Mouse (Mus musculus) limb, embryonic 12.5 days (tissue): ENCODE measurements at regions not wholly inside any gene's neighbourhood (a gene's known extent, or its start where the extent isn't known, plus 50 kb on each side); places are given as distances from the start of the nearest gene placed in this dataset.

Experiments
- ATAC-seq: fragments of 200-750 bp; cut with Nextera tagmentation; 2 replicates; pipeline ENCODE4 v1.8.0; 2017; ENCODE audit warnings: low read depth, moderate TSS enrichment; ENCODE audit not compliant: insufficient number of reproducible peaks, insufficient read depth, low FRiP score, low TSS enrichment
- H3K27ac ChIP-seq: fragments of 300-500 bp; sonication (generic); 2 replicates; pipeline ENCODE4 v1.5.1; 2016; ENCODE audit warnings: mild to moderate bottlenecking, moderate library complexity
- H3K27me3 ChIP-seq: fragments of 300-500 bp; sonication (generic); 2 replicates; pipeline ENCODE4 v1.6.1; 2016; ENCODE audit warnings: mild to moderate bottlenecking, moderate library complexity
- H3K36me3 ChIP-seq: fragments of 300-500 bp; sonication (generic); 2 replicates; pipeline ENCODE4 v1.6.1; 2016; ENCODE audit warnings: mild to moderate bottlenecking, moderate library complexity
- H3K4me1 ChIP-seq: fragments of 300-500 bp; sonication (generic); replicated peaks from 2 replicates; pipeline ENCODE4 v1.6.1; 2016
- H3K4me2 ChIP-seq: fragments of 300-500 bp; sonication (generic); 2 replicates; pipeline ENCODE4 v1.6.1; 2016; ENCODE audit warnings: mild to moderate bottlenecking, moderate library complexity
- H3K4me3 ChIP-seq: fragments of 300-500 bp; sonication (generic); replicated peaks from 2 replicates; pipeline ENCODE4 v1.5.1; 2016; ENCODE audit warnings: mild to moderate bottlenecking
- H3K9ac ChIP-seq: fragments of 300-500 bp; sonication (generic); replicated peaks from 2 replicates; pipeline ENCODE4 v1.6.1; 2016; ENCODE audit warnings: mild to moderate bottlenecking, moderate library complexity
- H3K9me3 ChIP-seq: fragments of 300-500 bp; sonication (generic); 2 replicates; pipeline ENCODE4 v1.6.1; 2016; ENCODE audit warnings: mild to moderate bottlenecking, moderate library complexity
- WGBS: fragments of 180-500 bp; shearing (Covaris S2); methylation state at CpG from one replicate; pipeline ENCODE4 v1.1.7; 2016; 5-methylcytosine and 5-hydroxymethylcytosine counted together

DNA sequence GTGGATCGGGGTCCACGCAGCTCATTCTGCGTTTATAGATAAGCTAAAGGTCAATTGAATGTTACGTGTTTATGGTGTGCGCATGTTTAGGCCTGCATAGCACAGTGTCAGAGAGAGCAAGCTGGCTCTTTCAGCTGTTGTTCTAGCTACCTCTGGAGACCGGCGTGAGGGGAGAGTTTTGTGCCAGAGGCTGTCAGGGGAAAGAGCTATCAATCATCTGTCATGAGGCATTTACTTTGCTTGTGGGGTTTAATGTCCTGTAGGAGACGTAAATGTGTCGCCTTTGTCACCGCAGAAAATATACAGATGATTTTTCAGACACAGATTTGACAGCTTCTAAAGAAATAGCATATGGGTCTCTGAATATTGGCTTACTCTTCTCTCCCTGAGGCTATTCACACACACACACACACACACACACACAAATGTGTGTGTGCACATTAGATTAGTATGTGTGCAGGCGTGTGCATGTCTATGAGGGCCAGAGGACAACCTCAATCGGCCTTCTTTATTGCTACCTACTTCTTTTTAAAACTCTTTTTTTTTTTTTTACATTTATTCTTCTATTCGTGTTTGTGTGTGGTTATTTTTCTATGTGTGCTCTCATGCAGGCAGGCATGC lies 432.0 kb upstream of the Mctp2 start:
- Histone ChIP-seq H3K4me2 (no peak overlapping the region), H3K36me3 (no peaks in the 10 kb centered on the region), H3K9me3 (no peaks in the 10 kb centered on the region), H3K27me3 (no peaks in the 10 kb centered on the region; the same call in 1 of the 2 replicates), H3K9ac (no peak overlapping the region), H3K4me3 (no peak overlapping the region), H3K4me1 (peaks cover 13% of the 10 kb centered on the region), H3K27ac (0 out of 2 replicates have a peak overlapping the region, but pooled peaks have one; percentile 20)
- no peak for ATAC-seq
- 33% methylated on average over 13 of the region's 13 CpGs for WGBS

DNA sequence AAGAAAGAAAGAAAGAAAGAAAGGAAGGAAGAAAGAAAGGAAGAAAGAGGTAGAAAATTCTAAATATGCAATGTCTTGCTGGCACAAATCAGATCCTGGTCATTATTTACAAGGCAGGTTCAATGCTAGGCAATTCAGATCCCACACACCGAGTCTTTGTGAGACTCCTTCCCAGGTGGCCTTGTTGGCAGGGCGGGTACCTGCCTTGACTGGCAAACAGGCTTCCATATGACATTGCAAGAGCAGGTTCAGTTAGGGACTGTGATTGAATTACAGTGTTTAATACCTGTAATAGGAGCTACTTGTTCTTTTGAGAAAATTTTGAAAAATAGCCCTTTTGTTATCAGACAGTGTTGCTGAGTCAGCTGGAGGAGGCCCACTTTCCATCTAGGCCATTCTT lies 436.0 kb upstream of the Mctp2 start:
- Histone ChIP-seq H3K4me3 (no peak overlapping the region), H3K27me3 (no peaks in the 10 kb centered on the region; the same call in 1 of the 2 replicates), H3K9ac (no peak overlapping the region), H3K36me3 (no peaks in the 10 kb centered on the region), H3K4me2 (no peak overlapping the region), H3K27ac (no peak overlapping the region), H3K9me3 (no peaks in the 10 kb centered on the region), H3K4me1 (peaks cover 13% of the 10 kb centered on the region)
- WGBS, result 73% methylated on average over 2 of the region's 2 CpGs
- ATAC-seq, result no peak

DNA sequence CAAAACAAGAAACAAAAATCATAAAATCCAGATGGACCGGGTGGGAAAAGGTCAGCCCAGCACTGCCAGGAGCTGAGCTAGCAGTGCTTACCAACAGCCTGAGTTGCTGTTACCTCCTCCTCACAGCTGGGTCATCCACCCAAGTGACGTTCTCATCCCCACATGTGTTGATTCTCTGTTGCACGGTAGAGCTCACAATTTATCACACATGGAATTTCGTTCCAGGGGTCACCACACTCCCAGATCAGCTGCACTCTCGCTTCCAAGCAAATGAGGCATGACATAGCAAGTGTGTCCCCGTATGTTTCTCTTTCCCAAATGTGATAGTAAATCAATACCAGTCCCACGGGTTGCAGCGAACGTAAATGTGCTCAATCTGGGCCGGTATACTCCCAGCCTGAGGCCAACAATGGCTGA lies 445.1 kb upstream of the Mctp2 start:
- ATAC-seq, result peak; percentile 56; the same call in 1 of the 2 replicates
- H3K27me3 ChIP-seq, result no peaks in the 10 kb centered on the region
- H3K27ac ChIP-seq, result no peak overlapping the region
- peaks cover 34% of the 10 kb centered on the region for H3K4me1 ChIP-seq
- H3K4me3 ChIP-seq, result no peak overlapping the region
- no peak overlapping the region; the same call in 1 of the 2 replicates for H3K4me2 ChIP-seq
- H3K9me3 ChIP-seq, result no peaks in the 10 kb centered on the region
- WGBS, result 9% methylated on average over 10 of the region's 10 CpGs
- H3K9ac ChIP-seq, result no peak overlapping the region
- no peaks in the 10 kb centered on the region for H3K36me3 ChIP-seq

DNA sequence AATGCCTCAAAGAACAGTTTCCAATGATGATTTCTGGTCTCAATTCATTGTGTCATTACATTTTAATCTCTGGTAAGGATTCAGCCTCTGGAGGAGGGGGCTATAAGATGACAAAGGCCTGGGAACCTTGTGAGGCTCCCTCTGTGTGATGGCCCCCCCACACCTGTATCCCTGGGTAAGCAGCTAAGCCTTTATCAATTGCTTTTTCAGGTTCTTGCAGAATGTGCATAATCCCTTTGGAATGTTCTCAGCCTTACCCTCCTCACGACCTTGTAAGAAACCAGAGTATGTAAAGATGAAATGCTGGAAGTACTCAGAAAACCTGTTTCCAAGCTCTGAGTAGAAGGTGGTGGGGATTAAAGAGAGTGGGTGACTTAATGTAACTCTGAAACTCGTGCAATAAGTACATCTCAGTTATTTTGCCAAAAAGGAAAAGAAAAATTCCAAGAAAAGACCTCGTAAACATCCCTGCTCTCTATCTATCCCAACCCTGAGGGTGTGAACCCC lies 446.7 kb upstream of the Mctp2 start:
- no peaks in the 10 kb centered on the region for H3K27me3 ChIP-seq

DNA sequence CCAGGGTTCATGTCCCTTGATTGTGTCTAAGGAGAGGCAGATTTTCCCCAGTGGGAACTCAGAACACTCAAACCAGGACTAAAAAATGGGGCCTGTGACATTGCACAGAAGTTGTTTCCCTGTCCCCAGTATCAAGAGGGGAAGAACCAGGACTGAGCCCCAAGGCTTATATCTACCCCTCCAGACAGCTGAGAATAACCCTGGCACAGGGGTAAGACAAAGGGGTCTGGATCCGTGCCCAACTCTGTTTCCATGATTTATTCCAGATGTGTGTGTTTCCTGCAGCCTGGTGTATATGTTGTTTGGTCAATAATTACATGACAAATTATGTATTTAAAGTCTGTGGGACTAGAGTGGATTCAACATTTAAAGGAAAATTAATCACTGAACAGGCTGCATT lies 456.3 kb upstream of the Mctp2 start:
- peaks cover 13% of the 10 kb centered on the region for H3K4me1 ChIP-seq
- no peak overlapping the region for H3K4me2 ChIP-seq
- no peak; the same call in 1 of the 2 replicates for ATAC-seq
- 11% methylated on average over 1 of the region's 1 CpGs for WGBS
- H3K4me3 ChIP-seq, result no peak overlapping the region
- no peak overlapping the region for H3K9ac ChIP-seq
- no peaks in the 10 kb centered on the region for H3K9me3 ChIP-seq
- no peaks in the 10 kb centered on the region for H3K36me3 ChIP-seq
- H3K27ac ChIP-seq, result peak overlapping the region; percentile 62
- H3K27me3 ChIP-seq, result no peaks in the 10 kb centered on the region

More for the DNA sequence above, 446.7 kb upstream of the Mctp2 start:
- peaks cover 34% of the 10 kb centered on the region for H3K4me1 ChIP-seq
- 53% methylated on average over 3 of the region's 3 CpGs for WGBS
- no peaks in the 10 kb centered on the region for H3K36me3 ChIP-seq
- H3K9ac ChIP-seq, result no peak overlapping the region
- ATAC-seq, result no peak
- no peaks in the 10 kb centered on the region for H3K9me3 ChIP-seq
- 0 out of 2 replicates have a peak overlapping the region, but pooled peaks have one; percentile 29 for H3K27ac ChIP-seq
- no peak overlapping the region for H3K4me3 ChIP-seq
- no peak overlapping the region for H3K4me2 ChIP-seq

- no peak for ATAC-seq
- H3K4me3 ChIP-seq, result no peak overlapping the region
- no peak overlapping the region for H3K27ac ChIP-seq
- WGBS, result 65% methylated on average over 4 of the region's 4 CpGs
- H3K27me3 ChIP-seq, result no peaks in the 10 kb centered on the region
- no peak overlapping the region for H3K9ac ChIP-seq
- H3K9me3 ChIP-seq, result no peaks in the 10 kb centered on the region
- no peaks in the 10 kb centered on the region; the same call in 1 of the 2 replicates for H3K4me1 ChIP-seq
- no peaks in the 10 kb centered on the region for H3K36me3 ChIP-seq
- no peak overlapping the region for H3K4me2 ChIP-seq
Observed at GRCm38 (mm10) chr7:72768705-72769104, 462.3 kb upstream of the Mctp2 start.

DNA sequence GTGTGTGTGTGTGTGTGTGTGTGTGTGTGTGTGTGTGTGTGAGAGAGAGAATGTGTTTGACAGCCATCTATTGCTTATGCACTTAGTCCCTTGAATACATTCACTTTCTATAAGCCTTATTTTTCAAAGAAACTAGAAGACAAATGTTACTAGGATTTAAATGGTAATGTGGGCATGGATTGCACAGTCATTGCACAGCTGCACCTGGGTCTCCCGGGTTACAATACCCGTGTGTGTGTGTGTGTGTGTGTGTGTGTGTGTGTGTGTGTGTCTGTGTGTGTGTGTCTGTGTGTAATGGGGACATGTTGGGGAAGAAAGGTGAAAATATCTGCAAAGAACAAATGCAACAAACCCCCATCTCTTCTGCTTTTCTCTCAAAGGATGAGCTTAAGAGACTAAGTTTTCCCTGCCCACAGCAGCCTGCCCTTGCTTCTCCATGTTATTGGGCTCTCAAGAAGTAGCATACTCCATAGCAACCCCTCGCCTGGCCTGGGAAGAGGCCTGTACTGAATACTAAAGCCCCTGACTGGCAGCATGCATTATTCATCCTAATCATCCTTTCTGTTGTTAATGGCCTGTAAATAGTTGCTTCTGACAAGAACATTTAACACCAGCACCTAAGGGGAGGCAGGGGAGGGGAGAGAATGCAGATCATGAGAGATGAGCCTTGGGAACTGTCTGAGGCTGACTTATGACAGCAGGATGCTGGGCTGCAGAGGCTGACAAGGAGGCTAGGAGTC lies 467.8 kb upstream of the Mctp2 start:
- Histone ChIP-seq H3K27me3 (no peaks in the 10 kb centered on the region), H3K4me3 (no peak overlapping the region), H3K4me2 (no peak overlapping the region), H3K9me3 (no peaks in the 10 kb centered on the region), H3K4me1 (no peaks in the 10 kb centered on the region; the same call in 1 of the 2 replicates), H3K9ac (no peak overlapping the region), H3K36me3 (no peaks in the 10 kb centered on the region), H3K27ac (no peak overlapping the region)
- ATAC-seq, result no peak
- WGBS, result 69% methylated on average over 3 of the region's 3 CpGs

DNA sequence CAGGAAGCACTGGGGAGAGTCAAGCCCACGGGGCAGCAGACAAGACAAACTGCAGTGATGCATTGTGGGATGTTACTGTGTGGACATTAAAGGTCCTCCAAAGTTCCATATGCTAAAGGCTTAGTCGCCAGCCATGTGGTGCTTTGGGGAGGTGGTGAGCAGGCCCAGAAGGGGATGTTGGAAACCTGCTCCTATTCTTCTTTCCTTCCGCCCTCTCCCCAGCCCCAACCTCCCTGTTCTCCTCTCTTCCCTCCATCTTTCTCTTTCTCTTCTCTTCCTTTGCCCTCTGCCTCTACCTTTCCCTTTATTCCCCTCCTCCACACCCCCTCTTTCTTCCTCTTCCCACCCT lies 468.3 kb upstream of the Mctp2 start:
- Histone ChIP-seq H3K9me3 (no peaks in the 10 kb centered on the region), H3K9ac (no peak overlapping the region), H3K4me3 (no peak overlapping the region), H3K4me1 (no peaks in the 10 kb centered on the region; the same call in 1 of the 2 replicates), H3K27me3 (no peaks in the 10 kb centered on the region), H3K4me2 (no peak overlapping the region), H3K27ac (no peak overlapping the region), H3K36me3 (no peaks in the 10 kb centered on the region)
- WGBS, result 48% methylated on average over 3 of the region's 3 CpGs
- no peak for ATAC-seq

GRCm38 (mm10) chr7:72787306-72787705 lies 480.9 kb upstream of the Mctp2 start:
- no peaks in the 10 kb centered on the region for H3K27me3 ChIP-seq
- no peaks in the 10 kb centered on the region for H3K4me1 ChIP-seq
- no peak overlapping the region for H3K4me3 ChIP-seq
- no peak overlapping the region for H3K4me2 ChIP-seq
- H3K36me3 ChIP-seq, result no peaks in the 10 kb centered on the region
- H3K9ac ChIP-seq, result no peak overlapping the region
- H3K9me3 ChIP-seq, result no peaks in the 10 kb centered on the region
- 77% methylated on average over 1 of the region's 1 CpGs for WGBS
- ATAC-seq, result no peak
- no peak overlapping the region for H3K27ac ChIP-seq

DNA sequence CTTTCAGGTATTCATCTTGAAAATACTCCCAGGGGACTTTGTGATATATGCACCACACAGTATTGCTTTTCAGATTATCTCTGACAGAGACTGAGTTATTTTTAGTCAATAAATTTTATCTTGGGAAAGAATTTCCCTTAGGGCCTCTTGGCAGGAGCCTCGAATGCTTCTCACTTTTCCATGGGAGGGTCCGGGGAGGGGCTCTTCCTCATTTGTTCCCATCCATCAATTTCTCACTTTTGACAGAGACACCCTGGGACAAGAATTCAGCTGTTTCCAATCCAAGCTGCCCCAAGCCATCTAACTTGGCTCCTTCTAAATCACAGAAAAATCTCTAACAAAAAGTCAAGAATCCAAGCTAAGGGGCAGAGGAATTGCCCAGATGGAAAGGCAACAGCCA lies 481.9 kb upstream of the Mctp2 start:
- no peak overlapping the region for H3K27ac ChIP-seq
- no peak overlapping the region for H3K9ac ChIP-seq
- 21% methylated on average over 2 of the region's 2 CpGs for WGBS
- H3K9me3 ChIP-seq, result no peaks in the 10 kb centered on the region
- no peaks in the 10 kb centered on the region for H3K4me1 ChIP-seq
- H3K4me3 ChIP-seq, result no peak overlapping the region
- ATAC-seq, result no peak
- H3K36me3 ChIP-seq, result no peaks in the 10 kb centered on the region
- no peak overlapping the region for H3K4me2 ChIP-seq
- H3K27me3 ChIP-seq, result no peaks in the 10 kb centered on the region

- Histone ChIP-seq H3K27me3 (no peaks in the 10 kb centered on the region), H3K9ac (no peak overlapping the region), H3K9me3 (no peaks in the 10 kb centered on the region), H3K4me1 (no peaks in the 10 kb centered on the region), H3K27ac (no peak overlapping the region), H3K4me3 (no peak overlapping the region), H3K36me3 (no peaks in the 10 kb centered on the region), H3K4me2 (no peak overlapping the region)
- 83% methylated on average over 3 of the region's 3 CpGs for WGBS
- no peak for ATAC-seq
Observed at GRCm38 (mm10) chr7:72822142-72822541, 515.7 kb upstream of the Mctp2 start.
